Mouse (Mus musculus): Measurements from ENCODE around the gene Rara. TPM values are rescaled to one million over a fixed set of nuclear protein-coding genes. Genes with fewer than 3 reads are reported as not detected.

Gene Rara
- total RNA-seq, 2 experiments from 2014 or later: 46.4 to 50.6 TPM

- DNase-seq (ENCODE audit: low spot score in 2 of 2): peak; percentile 71 to 81
Observed at GRCm38 (mm10) chr11:98937410-98937913, 9.8 kb downstream of the Rara start.

- DNase-seq (ENCODE audit: low spot score in 2 of 2): no peak
Observed at GRCm38 (mm10) chr11:98937914-98938694, 10.5 kb downstream of the Rara start.

- no peak for DNase-seq (ENCODE audit: low spot score in 2 of 2)
Observed at GRCm38 (mm10) chr11:98938701-98939083, 11.1 kb downstream of the Rara start.

- DNase-seq (ENCODE audit: low spot score in 2 of 2): no peak
Observed at GRCm38 (mm10) chr11:98939084-98939952, 11.7 kb downstream of the Rara start.

GRCm38 (mm10) chr11:98939953-98940641 lies 12.5 kb downstream of the Rara start:
- no peak for DNase-seq (ENCODE audit: low spot score in 2 of 2)

GRCm38 (mm10) chr11:98940776-98941175 lies 13.2 kb downstream of the Rara start:
- DNase-seq (ENCODE audit: low spot score in 2 of 2): no peak

- no peak for DNase-seq (ENCODE audit: low spot score in 2 of 2)
Observed at GRCm38 (mm10) chr11:98941341-98941825, 13.8 kb downstream of the Rara start.

- no peak for DNase-seq (ENCODE audit: low spot score in 2 of 2)
Observed at GRCm38 (mm10) chr11:98941826-98942550, 14.4 kb downstream of the Rara start.

- DNase-seq (ENCODE audit: low spot score in 2 of 2): no peak
Observed at GRCm38 (mm10) chr11:98942555-98942922, 14.9 kb downstream of the Rara start.

- no peak for DNase-seq (ENCODE audit: low spot score in 2 of 2)
Observed at GRCm38 (mm10) chr11:98942923-98943641, 15.5 kb downstream of the Rara start.

GRCm38 (mm10) chr11:98943741-98944461 lies 16.3 kb downstream of the Rara start:
- no peak for DNase-seq (ENCODE audit: low spot score in 2 of 2)

- DNase-seq (ENCODE audit: low spot score in 2 of 2): no peak
Observed at GRCm38 (mm10) chr11:98944897-98945604, 17.4 kb downstream of the Rara start.

GRCm38 (mm10) chr11:98945605-98945977 lies 18.0 kb downstream of the Rara start:
- DNase-seq (ENCODE audit: low spot score in 2 of 2): no peak

- no peak for DNase-seq (ENCODE audit: low spot score in 2 of 2)
Observed at GRCm38 (mm10) chr11:98947969-98948569, 20.5 kb downstream of the Rara start.

GRCm38 (mm10) chr11:98949242-98949957 lies 21.8 kb downstream of the Rara start:
- DNase-seq (ENCODE audit: low spot score in 2 of 2): no peak

- DNase-seq (ENCODE audit: low spot score in 2 of 2): no peak
Observed at GRCm38 (mm10) chr11:98949958-98950460, 22.4 kb downstream of the Rara start.

GRCm38 (mm10) chr11:98950484-98950883 lies 22.9 kb downstream of the Rara start:
- no peak for DNase-seq (ENCODE audit: low spot score in 2 of 2)

Data from adrenal gland, postnatal 4 days (tissue).